Mouse (Mus musculus) stomach, postnatal 0 days (tissue): ENCODE data around the gene Pias1. TPM values are rescaled to one million over a fixed set of nuclear protein-coding genes. Genes with fewer than 3 reads are reported as not detected.

Experiments
- ATAC-seq: fragments of 200-750 bp; cut with Nextera tagmentation; 2 replicates; pipeline ENCODE4 v1.8.0; 2017; ENCODE audit not compliant: low FRiP score, low TSS enrichment
- DNase-seq: peaks from one replicate; pipeline ENCODE4 v3.0.0-alpha.2; 2016; ENCODE audit warnings: low spot score
- H3K27ac ChIP-seq: fragments of 300-500 bp; sonication (generic); replicated peaks from 2 replicates; pipeline ENCODE4 v1.5.1; 2014; ENCODE audit warnings: mild to moderate bottlenecking, control low read depth
- H3K27me3 ChIP-seq: fragments of 300-500 bp; sonication (generic); 2 replicates; pipeline ENCODE4 v1.6.1; 2014; ENCODE audit warnings: low read length; ENCODE audit not compliant: control insufficient read depth, insufficient read depth
- H3K36me3 ChIP-seq: fragments of 300-500 bp; sonication (generic); 2 replicates; pipeline ENCODE4 v1.6.1; 2014; ENCODE audit warnings: low read length, mixed read lengths; ENCODE audit not compliant: control insufficient read depth, insufficient read depth
- H3K4me1 ChIP-seq: fragments of 300-500 bp; sonication (generic); replicated peaks from 2 replicates; pipeline ENCODE4 v1.6.1; 2014; ENCODE audit warnings: antibody characterized with exemption; ENCODE audit not compliant: control insufficient read depth, insufficient read depth
- H3K4me2 ChIP-seq: fragments of 300-500 bp; sonication (generic); replicated peaks from 2 replicates; pipeline ENCODE4 v1.6.1; 2014; ENCODE audit warnings: low read depth, mild to moderate bottlenecking, control low read depth, moderate library complexity
- H3K4me3 ChIP-seq: fragments of 300-500 bp; sonication (generic); 2 replicates; pipeline ENCODE4 v1.5.1; 2014; ENCODE audit warnings: low read depth, low read length, control low read depth
- H3K9ac ChIP-seq: fragments of 300-500 bp; sonication (generic); 2 replicates; pipeline ENCODE4 v1.6.1; 2014; ENCODE audit warnings: mild to moderate bottlenecking, low read length, control low read depth, mixed read lengths
- H3K9me3 ChIP-seq: fragments of 300-500 bp; sonication (generic); 2 replicates; pipeline ENCODE4 v1.6.1; 2016; ENCODE audit warnings: low read length; ENCODE audit not compliant: control insufficient read depth
- CTCF ChIP-seq: IDR thresholded peaks from 2 replicates; pipeline ENCODE4 v1.5.1; 2016; ENCODE audit warnings: antibody characterized with exemption, low read depth, mild to moderate bottlenecking, moderate library complexity
- EP300 ChIP-seq: optimal IDR thresholded peaks from 2 replicates; pipeline ENCODE3; 2016; ENCODE audit warnings: antibody characterized with exemption
- WGBS: fragments of 180-500 bp; shearing (Covaris S2); extraction: QIAGEN DNeasy Blood & Tissue Kit; methylation state at CpG from one replicate; pipeline ENCODE4 v1.1.7; 2014; 5-methylcytosine and 5-hydroxymethylcytosine counted together
- polyA plus RNA-seq: library from polyadenylated mRNA; unstranded; fragments of >200 nt; fragmentation: Nextera tagmentation; extraction: Ambion mirVana; gene quantifications from 2 replicates; pipeline ENCODE4 v1.2.1, GENCODE M21; 2015

The Pias1 gene
- polyA plus RNA-seq, 1 experiment from 2014 or later, result 28.4 TPM

- Histone ChIP-seq H3K9me3 (no peaks in the 10 kb centered on the region), H3K4me2 (no peak overlapping the region), H3K9ac (no peak overlapping the region), H3K27ac (no peak overlapping the region), H3K27me3 (no peaks in the 10 kb centered on the region), H3K4me1 (no peaks in the 10 kb centered on the region), H3K4me3 (no peak overlapping the region), H3K36me3 (peaks cover 18% of the 10 kb centered on the region)
- TF ChIP-seq CTCF (no peak), EP300 (no peak)
- 86% methylated on average over 2 of the region's 2 CpGs for WGBS
- ATAC-seq (no peak), DNase-seq (no peak)
These were observed 136.2 kb downstream of the Pias1 start for GRCm38 (mm10) chr9:62851571-62851970.

- no peaks in the 10 kb centered on the region for H3K27me3 ChIP-seq
- H3K27ac ChIP-seq, result no peak overlapping the region
- H3K4me1 ChIP-seq, result no peaks in the 10 kb centered on the region
- no peak overlapping the region for H3K4me2 ChIP-seq
- ATAC-seq, result no peak
- TF ChIP-seq EP300 (no peak), CTCF (no peak)
- H3K36me3 ChIP-seq, result peaks cover 18% of the 10 kb centered on the region
- no peak overlapping the region for H3K9ac ChIP-seq
- DNase-seq, result no peak
- no peak overlapping the region for H3K4me3 ChIP-seq
- WGBS, result 93% methylated on average over 3 of the region's 3 CpGs
- no peaks in the 10 kb centered on the region for H3K9me3 ChIP-seq
These were observed 139.1 kb downstream of the Pias1 start for GRCm38 (mm10) chr9:62848641-62849040.

- TF ChIP-seq EP300 (no peak), CTCF (peak; percentile 100)
- peaks cover 18% of the 10 kb centered on the region for H3K36me3 ChIP-seq
- ATAC-seq (peak; percentile 65), DNase-seq (peak; percentile 88)
- no peak overlapping the region for H3K27ac ChIP-seq
- H3K9me3 ChIP-seq, result no peaks in the 10 kb centered on the region
- H3K4me2 ChIP-seq, result 0 out of 2 replicates have a peak overlapping the region, but pooled peaks have one; percentile 5
- 4% methylated on average over 3 of the region's 3 CpGs for WGBS
- no peaks in the 10 kb centered on the region for H3K4me1 ChIP-seq
- H3K9ac ChIP-seq, result no peak overlapping the region
- H3K27me3 ChIP-seq, result no peaks in the 10 kb centered on the region
- H3K4me3 ChIP-seq, result no peak overlapping the region
These were observed 140.0 kb downstream of the Pias1 start for GRCm38 (mm10) chr9:62847694-62848093.

- Histone ChIP-seq H3K36me3 (peaks cover 5% of the 10 kb centered on the region), H3K9me3 (no peaks in the 10 kb centered on the region), H3K9ac (no peak overlapping the region), H3K4me2 (no peak overlapping the region), H3K4me1 (0 out of 2 replicates have a peak, but pooled peaks cover 3% of the 10 kb centered on the region), H3K4me3 (no peak overlapping the region), H3K27me3 (no peaks in the 10 kb centered on the region), H3K27ac (no peak overlapping the region)
- TF ChIP-seq EP300, result no peak
- TF ChIP-seq CTCF, result no peak
- WGBS, result 93% methylated on average over 5 of the region's 5 CpGs
- no peak for ATAC-seq
- no peak for DNase-seq
These were observed 143.3 kb downstream of the Pias1 start for GRCm38 (mm10) chr9:62844461-62844860.

- Histone ChIP-seq H3K9me3 (no peaks in the 10 kb centered on the region), H3K36me3 (no peaks in the 10 kb centered on the region), H3K4me2 (no peak overlapping the region), H3K4me1 (0 out of 2 replicates have a peak, but pooled peaks cover 3% of the 10 kb centered on the region), H3K4me3 (no peak overlapping the region), H3K27me3 (no peaks in the 10 kb centered on the region), H3K9ac (no peak overlapping the region), H3K27ac (no peak overlapping the region)
- 78% methylated on average over 10 of the region's 10 CpGs for WGBS
- no peak for TF ChIP-seq EP300
- no peak for TF ChIP-seq CTCF
- DNase-seq (no peak), ATAC-seq (no peak)
These were observed 144.2 kb downstream of the Pias1 start for GRCm38 (mm10) chr9:62843356-62844024.

GRCm38 (mm10) chr9:62839172-62839770 lies 148.5 kb downstream of the Pias1 start:
- Histone ChIP-seq H3K9me3 (no peaks in the 10 kb centered on the region), H3K9ac (peak overlapping the region; percentile 81), H3K4me3 (peak overlapping the region; percentile 77), H3K4me2 (peak overlapping the region; percentile 78), H3K27ac (peak overlapping the region; percentile 92), H3K27me3 (no peaks in the 10 kb centered on the region), H3K4me1 (0 out of 2 replicates have a peak, but pooled peaks cover 3% of the 10 kb centered on the region), H3K36me3 (no peaks in the 10 kb centered on the region)
- DNase-seq (peak; percentile 40), ATAC-seq (no peak; the same call in 1 of the 2 replicates)
- 9% methylated on average over 14 of the region's 14 CpGs for WGBS
- no peak for TF ChIP-seq CTCF
- TF ChIP-seq EP300, result no peak
